Comparison of ENCODE assay signal across 8 mouse cellular contexts in the genomic region with DNA sequence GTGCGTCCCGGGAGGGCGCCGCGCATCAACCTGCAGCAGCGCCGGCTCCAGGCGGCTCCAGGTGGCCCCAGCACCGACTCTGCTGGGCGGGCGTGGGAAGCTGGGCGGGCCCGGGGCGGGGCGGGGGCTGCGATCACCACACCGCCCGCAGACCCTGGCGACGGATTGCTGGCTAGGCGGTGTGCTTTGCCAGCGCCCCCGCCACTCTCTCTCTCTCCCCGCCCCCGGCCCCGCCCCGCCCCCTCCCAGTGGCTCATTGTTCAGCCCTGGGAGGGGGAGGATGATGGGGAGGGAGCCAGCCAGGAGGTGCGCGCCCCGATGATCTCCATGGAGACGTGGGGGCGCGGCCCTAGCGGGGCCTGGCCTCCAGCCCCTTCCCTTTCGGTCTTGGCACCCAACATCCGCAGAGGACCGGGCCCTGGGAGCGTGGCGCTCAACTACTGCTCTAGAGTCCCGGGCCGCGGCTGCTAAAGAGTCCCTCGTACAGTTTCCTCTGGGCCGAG. TPM values are rescaled to one million over a fixed set of nuclear protein-coding genes. Genes with fewer than 3 reads are reported as not detected.
DNase-seq lines count a peak whose midpoint lies in the region; ATAC-seq and TF ChIP-seq lines count a peak whose summit lies in the region.

No protein-coding gene starts in this region.

- peaks cover 7% of the 10 kb centered on the region for H3K4me1 ChIP-seq in forebrain, embryonic 14.5 days (ENCODE audit: control insufficient read depth, insufficient read depth, low read length)
- H3K4me1 ChIP-seq in kidney, adult 2 months (ENCODE audit: control insufficient read depth, insufficient read depth, low read length) = peaks cover 11% of the 10 kb centered on the region; the same call in 1 of the 2 replicates
- H3K4me1 ChIP-seq in lung, embryonic 15.5 days = peaks cover 26% of the 10 kb centered on the region
- H3K4me1 ChIP-seq in olfactory bulb, adult 2 months (ENCODE audit: control insufficient read depth, insufficient read depth, low read length) = peaks cover 21% of the 10 kb centered on the region
- H3K4me1 ChIP-seq in cerebellum, adult 2 months (ENCODE audit: control insufficient read depth, insufficient read depth, low read length) = no peaks in the 10 kb centered on the region

- peaks cover 13% of the 10 kb centered on the region; the same call in 1 of the 2 replicates for H3K9me3 ChIP-seq in forebrain, embryonic 14.5 days (replicated peaks; ENCODE audit: control insufficient read depth, low read length)
- H3K9me3 ChIP-seq in lung, embryonic 15.5 days = no peaks in the 10 kb centered on the region

- 1% methylated on average over 28 of the region's 44 CpGs for WGBS in forebrain, embryonic 14.5 days
- 1% methylated on average over 41 of the region's 44 CpGs for WGBS in kidney, adult 2 months
- WGBS in lung, embryonic 15.5 days = 0% methylated on average over 30 of the region's 44 CpGs
- whole genome bisulfite sequencing in olfactory bulb, adult 2 months = under 1% methylated on average over 41 of the region's 44 CpGs
- 1% methylated on average over 43 of the region's 44 CpGs for WGBS in cerebellum, adult 2 months

- H3K27me3 ChIP-seq in forebrain, embryonic 14.5 days (replicated peaks; ENCODE audit: control insufficient read depth, insufficient read depth, low read length) = peaks cover 8% of the 10 kb centered on the region; the same call in 1 of the 2 replicates
- H3K27me3 ChIP-seq in kidney, adult 2 months (replicated peaks; ENCODE audit: control insufficient read depth, insufficient read depth, low read length) = no peaks in the 10 kb centered on the region
- peaks cover 49% of the 10 kb centered on the region for H3K27me3 ChIP-seq in lung, embryonic 15.5 days
- H3K27me3 ChIP-seq in cerebellum, adult 2 months (ENCODE audit: control insufficient read depth, insufficient read depth, low read length) = no peaks in the 10 kb centered on the region; the same call in 1 of the 2 replicates

- H3K36me3 ChIP-seq in forebrain, embryonic 14.5 days (ENCODE audit: control insufficient read depth, insufficient read depth, low read length) = peaks cover 24% of the 10 kb centered on the region
- no peaks in the 10 kb centered on the region for H3K36me3 ChIP-seq in kidney, adult 2 months (ENCODE audit: control insufficient read depth, insufficient read depth, low read length)
- H3K36me3 ChIP-seq in lung, embryonic 15.5 days = peaks cover 19% of the 10 kb centered on the region; the same call in 1 of the 2 replicates

- TF ChIP-seq CTCF in kidney, adult 2 months (conservative IDR thresholded peaks at IDR 0.05; ENCODE audit: insufficient read depth, insufficient read length, low read depth, low read length) = no peak
- TF ChIP-seq CTCF in olfactory bulb, adult 2 months (IDR thresholded peaks at IDR 0.05; ENCODE audit: insufficient read depth, low read depth, low read length) = no peak
- TF ChIP-seq CTCF in cerebellum, adult 2 months (IDR thresholded peaks at IDR 0.05; ENCODE audit: borderline replicate concordance, insufficient read depth, low read depth, low read length) = no peak

- peak overlapping the region; percentile 77 for H3K27ac ChIP-seq in forebrain, embryonic 14.5 days (ENCODE audit: low read depth, low read length)
- H3K27ac ChIP-seq in kidney, adult 2 months (ENCODE audit: insufficient read depth, low read depth, low read length) = peak overlapping the region; percentile 66
- peak overlapping the region; percentile 93 for H3K27ac ChIP-seq in lung, embryonic 15.5 days
- no peak overlapping the region for H3K27ac ChIP-seq in olfactory bulb, adult 2 months (ENCODE audit: insufficient read depth, low read depth, low read length)
- H3K27ac ChIP-seq in cerebellum, adult 2 months (ENCODE audit: insufficient read depth, low read length) = no peak overlapping the region

- peak overlapping the region; percentile 66 for H3K4me3 ChIP-seq in forebrain, embryonic 14.5 days (ENCODE audit: low read depth, low read length)
- H3K4me3 ChIP-seq in kidney, adult 2 months (ENCODE audit: insufficient read depth, low read depth, low read length) = peak overlapping the region; percentile 58
- H3K4me3 ChIP-seq in lung, embryonic 15.5 days = peak overlapping the region; percentile 61
- H3K4me3 ChIP-seq in olfactory bulb, adult 2 months (ENCODE audit: insufficient read depth, low read depth, low read length) = peak overlapping the region; percentile 40
- H3K4me3 ChIP-seq in cerebellum, adult 2 months (replicated peaks; ENCODE audit: insufficient read depth, low read depth, low read length) = no peak overlapping the region

- peak; percentile 33 for DNase-seq in right cerebral cortex, postnatal 4 days
- DNase-seq in right cerebral cortex, adult 2 months (ENCODE audit: low spot score in 2 of 2) = no peak
- peak; percentile 90 for DNase-seq in forebrain, embryonic 14.5 days (ENCODE audit: low spot score)
- peak; percentile 79 for DNase-seq in kidney, adult 2 months
- DNase-seq in natural killer cell, adult 2 months (ENCODE audit: low spot score in 2 of 2) = no peak
- DNase-seq in cerebellum, adult 2 months = no peak

- H3K4me2 ChIP-seq in forebrain, embryonic 14.5 days (ENCODE audit: low read length) = peak overlapping the region; percentile 75
- peak overlapping the region; percentile 89 for H3K4me2 ChIP-seq in lung, embryonic 15.5 days

- peak overlapping the region; percentile 76 for H3K9ac ChIP-seq in forebrain, embryonic 14.5 days (ENCODE audit: low read length)
- H3K9ac ChIP-seq in lung, embryonic 15.5 days = peak overlapping the region; percentile 59

- ATAC-seq in forebrain, embryonic 14.5 days = peak; percentile 89
- peak; percentile 86 for ATAC-seq in lung, embryonic 15.5 days (ENCODE audit: borderline replicate concordance, extremely low read depth, low FRiP score, low TSS enrichment)

- peak; percentile 24 for TF ChIP-seq POLR2A in kidney, adult 2 months (IDR thresholded peaks at IDR 0.05; ENCODE audit: low read depth, low read length)
- no peak for TF ChIP-seq POLR2A in olfactory bulb, adult 2 months (IDR thresholded peaks at IDR 0.05; ENCODE audit: insufficient read depth, low read depth, low read length)
- no peak for TF ChIP-seq POLR2A in cerebellum, adult 2 months (IDR thresholded peaks at IDR 0.05; ENCODE audit: borderline replicate concordance, insufficient read depth, low read length)

RNA-seq across cellular contexts. Expression of a gene that starts 0.5 kb away (rescaled TPM):
- 8.6 and 9.6 TPM in 2 replicates for polyA plus RNA-seq in forebrain, embryonic 14.5 days (2014; fragmentation: Nextera tagmentation; extraction: Ambion mirVana)
- 12.4 and 16.8 TPM in 2 replicates for polyA plus RNA-seq in kidney, adult 2 months (2012; rRNA removed)
- polyA plus RNA-seq in lung, embryonic 15.5 days (2015; fragmentation: Nextera tagmentation; extraction: Ambion mirVana) = 4.3 and 4.8 TPM in 2 replicates
- polyA plus RNA-seq in olfactory bulb, adult 2 months (2012; ENCODE audit: insufficient read depth, insufficient read length, low replicate concordance, missing spikeins) = not detected in 2 replicates
- polyA plus RNA-seq in cerebellum, adult 2 months (2012; rRNA removed) = 0.49 and 0.60 TPM in 2 replicates

RNA-seq across cellular contexts. Expression of a gene that starts 23.4 kb away (rescaled TPM):
- polyA plus RNA-seq in forebrain, embryonic 14.5 days (2014; fragmentation: Nextera tagmentation; extraction: Ambion mirVana) = 20.7 and 28.0 TPM in 2 replicates
- 18.9 and 20.6 TPM in 2 replicates for polyA plus RNA-seq in kidney, adult 2 months (2012; rRNA removed)
- polyA plus RNA-seq in lung, embryonic 15.5 days (2015; fragmentation: Nextera tagmentation; extraction: Ambion mirVana) = 12.9 and 14.6 TPM in 2 replicates
- polyA plus RNA-seq in olfactory bulb, adult 2 months (2012; ENCODE audit: insufficient read depth, insufficient read length, low replicate concordance, missing spikeins) = not detected in 2 replicates
- 36.0 and 40.4 TPM in 2 replicates for polyA plus RNA-seq in cerebellum, adult 2 months (2012; rRNA removed)

Comparison
In these comparisons a context has a peak if more than half of its experiments do, and no peak if none do; other contexts are left out.
1. DNase-seq: peak in right cerebral cortex, postnatal 4 days (single experiment), forebrain, embryonic 14.5 days (single experiment) and kidney, adult 2 months (single experiment); none in right cerebral cortex, adult 2 months (0 of 2), natural killer cell, adult 2 months (0 of 2) and cerebellum, adult 2 months (0 of 2).
2. H3K27ac ChIP-seq: peak in forebrain, embryonic 14.5 days (single experiment), kidney, adult 2 months (single experiment) and lung, embryonic 15.5 days (single experiment); none in olfactory bulb, adult 2 months (single experiment) and cerebellum, adult 2 months (single experiment).
3. RNA of a gene that starts 23.4 kb away (polyA plus RNA-seq): 36.0 to 40.4 TPM in cerebellum, adult 2 months, 20.7 to 28.0 TPM in forebrain, embryonic 14.5 days, 18.9 to 20.6 TPM in kidney, adult 2 months and 12.9 to 14.6 TPM in lung, embryonic 15.5 days; not detected in olfactory bulb, adult 2 months; every median in the first group is over 10 times any median in the second.